Mouse (Mus musculus) left cerebral cortex, postnatal 25 days (tissue): ENCODE measurements around the gene Aunip. TPM values are rescaled to one million over a fixed set of nuclear protein-coding genes. Genes with fewer than 3 reads are reported as not detected.
A peak's percentile ranks its signal among the peaks of the same experiment; 100 is the strongest.

Source experiments
- DNase-seq, 2 experiments: peaks; one replicate each; pipeline ENCODE4 v3.0.0; 2022; ENCODE audit warnings: low spot score in 2 of 2, mixed read lengths in 1 of 2
- intact Hi-C: fragments of 180-260 bp; cut with DNase I; formaldehyde crosslinking; loops from one replicate; pipeline ENCODE4 v1.15.1; 2025
- total RNA-seq, 2 experiments: library from RNA; stranded (reverse); gene quantifications; 2 replicates each; pipeline ENCODE4 v1.2.3; 2021

Gene Aunip
- total RNA-seq, 2 experiments from 2014 or later, result 0.37 to 0.60 TPM

- DNase-seq, result no peak
- intact Hi-C loops, result no loop called here
These were observed 4.7 kb upstream of the Aunip start for GRCm38 (mm10) chr4:134505966-134506594.

- DNase-seq, result no peak
- intact Hi-C loops, result no loop called here
These were observed 4.1 kb upstream of the Aunip start for GRCm38 (mm10) chr4:134506713-134507112.

GRCm38 (mm10) chr4:134510396-134510795 lies 403 bp upstream of the Aunip start:
- DNase-seq, result no peak
- intact Hi-C loops, result no loop called here

- intact Hi-C loops, result no loop called here
- DNase-seq, result no peak
These were observed 931 bp downstream of the Aunip start for GRCm38 (mm10) chr4:134511730-134512129.

GRCm38 (mm10) chr4:134512798-134513197 lies 2.0 kb downstream of the Aunip start:
- DNase-seq, result peak in 1 of 2 experiments; percentile 60
- intact Hi-C loops, result no loop called here

GRCm38 (mm10) chr4:134514309-134514930 lies 3.6 kb downstream of the Aunip start:
- no peak for DNase-seq
- intact Hi-C loops, result no loop called here

GRCm38 (mm10) chr4:134515614-134516013 lies 4.8 kb downstream of the Aunip start:
- intact Hi-C loops, result no loop called here

GRCm38 (mm10) chr4:134516981-134517380 lies 6.2 kb downstream of the Aunip start:
- intact Hi-C loops, result no loop called here
- peak in 1 of 2 experiments; percentile 85 for DNase-seq

More at GRCm38 (mm10) chr4:134515614-134516013, 4.8 kb downstream of the Aunip start:
- no peak for DNase-seq

GRCm38 (mm10) chr4:134517719-134518118 lies 6.9 kb downstream of the Aunip start:
- DNase-seq, result peak in 1 of 2 experiments; percentile 85
- intact Hi-C loops, result no loop called here

GRCm38 (mm10) chr4:134518541-134518940 lies 7.7 kb downstream of the Aunip start:
- intact Hi-C loops, result no loop called here

GRCm38 (mm10) chr4:134519281-134519680 lies 8.5 kb downstream of the Aunip start:
- DNase-seq, result peak in 1 of 2 experiments; percentile 74
- intact Hi-C loops, result no loop called here

More at GRCm38 (mm10) chr4:134518541-134518940, 7.7 kb downstream of the Aunip start:
- peak in 1 of 2 experiments; percentile 39 for DNase-seq

GRCm38 (mm10) chr4:134523447-134523846 lies 12.6 kb downstream of the Aunip start:
- DNase-seq, result no peak
- intact Hi-C loops, result no loop called here

GRCm38 (mm10) chr4:134525806-134526205 lies 15.0 kb downstream of the Aunip start:
- intact Hi-C loops, result no loop called here
- no peak for DNase-seq

GRCm38 (mm10) chr4:134526220-134526619 lies 15.4 kb downstream of the Aunip start:
- intact Hi-C loops, result no loop called here
- DNase-seq, result no peak

GRCm38 (mm10) chr4:134532928-134533327 lies 22.1 kb downstream of the Aunip start:
- no peak for DNase-seq
- intact Hi-C loops, result no loop called here

- no peak for DNase-seq
- intact Hi-C loops, result no loop called here
These were observed 22.6 kb downstream of the Aunip start for GRCm38 (mm10) chr4:134533421-134533820.

GRCm38 (mm10) chr4:134534124-134534886 lies 23.5 kb downstream of the Aunip start:
- peak; percentile 57 to 58 for DNase-seq
- intact Hi-C loops, result no loop called here

- intact Hi-C loops, result no loop called here
- DNase-seq, result peak; percentile 96 to 98
These were observed 24.4 kb downstream of the Aunip start, which contains the start of gene Mtfr1l for GRCm38 (mm10) chr4:134534932-134535786. TSS of gene Mtfr1l (minus strand) at chr4:134535387.

- intact Hi-C loops, result no loop called here
- DNase-seq, result peak; percentile 53 to 78
These were observed 25.0 kb downstream of the Aunip start for GRCm38 (mm10) chr4:134535787-134536151.
